Mouse (Mus musculus): ENCODE data around the gene Olfr522. TPM values are rescaled to one million over a fixed set of nuclear protein-coding genes. Genes with fewer than 3 reads are reported as not detected.
A peak's percentile ranks its signal among the peaks of the same experiment; 100 is the strongest.

Olfr522 gene
- total and polyA plus RNA-seq, 3 experiments = not detected

DNA sequence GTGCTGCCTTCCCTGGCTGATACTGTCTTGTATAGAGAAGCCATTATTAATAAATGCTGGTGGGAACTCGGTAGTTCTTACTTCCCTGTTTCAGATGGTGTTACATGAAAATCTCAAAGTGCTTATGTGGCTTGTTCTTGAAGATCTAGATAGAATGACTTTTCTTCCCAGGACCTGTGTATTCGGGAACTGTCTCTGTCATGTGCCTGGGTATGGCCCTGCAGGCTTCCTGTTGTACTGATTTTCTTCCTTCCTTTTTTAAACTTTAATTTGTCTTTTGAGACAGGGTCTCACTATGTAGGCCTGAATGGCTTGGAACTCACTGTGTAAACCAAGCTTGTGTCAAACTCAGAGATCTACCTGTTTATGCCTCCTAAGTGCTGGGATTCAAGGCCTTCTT is 36.7 kb downstream of the Olfr522 start:
- no peaks in the 10 kb centered on the region for H3K9me3 ChIP-seq (replicated peaks; ENCODE audit: low read length)
- H3K79me2 ChIP-seq (replicated peaks; ENCODE audit: control insufficient read depth, extremely low read depth, insufficient read depth, poor library complexity, severe bottlenecking) = peaks cover 3% of the 10 kb centered on the region
- H3K4me3 ChIP-seq (replicated peaks in 1 of 3; ENCODE audit: low read depth in 2 of 3, low read length in 2 of 3, poor library complexity in 1 of 3) = peak overlapping the region in 1 of 3 experiments; percentile 1
- no peak overlapping the region for H3K27ac ChIP-seq (ENCODE audit: insufficient read depth, low read depth)
- TF ChIP-seq RCOR1 (conservative IDR thresholded peaks at IDR 0.05; ENCODE audit: low read depth, low read length) = no peak
- TF ChIP-seq EP300 (IDR thresholded peaks at IDR 0.05; ENCODE audit: low read length) = no peak
- TF ChIP-seq JUN (IDR thresholded peaks at IDR 0.05; ENCODE audit: insufficient read depth, low read depth, low read length) = no peak
- H3K27me3 ChIP-seq (replicated peaks) = no peaks in the 10 kb centered on the region
- H3K4me2 ChIP-seq (ENCODE audit: insufficient read depth, low read depth, poor library complexity, severe bottlenecking) = peak overlapping the region; percentile 8; the same call in 1 of the 2 replicates
- dilution Hi-C loops (cut with MboI; ENCODE audit: extremely low pct_ligation_motif_present, extremely low pct_unique_long_range_greater_than_20kb, low sequenced_read_pairs) (no loop called here), in situ Hi-C loops (cut with MboI; ENCODE audit: low pct_ligation_motif_present, low pct_unique_long_range_greater_than_20kb, low sequenced_read_pairs) (no loop called here)
- H3K36me3 ChIP-seq (replicated peaks in 1 of 2; ENCODE audit: control insufficient read depth in 1 of 2, insufficient read depth in 1 of 2, low read length in 1 of 2) = peaks cover 24 to 40% of the 10 kb centered on the region in 2 experiments
- no peak overlapping the region; the same call in 1 of the 2 replicates for H3K9ac ChIP-seq (ENCODE audit: insufficient read depth, low read depth)
- peaks cover 14 to 53% of the 10 kb centered on the region in 2 experiments for H3K4me1 ChIP-seq (ENCODE audit: control insufficient read depth in 1 of 2, insufficient read depth in 2 of 2)
- no peak for DNase-seq (ENCODE audit: extremely low read depth)

DNA sequence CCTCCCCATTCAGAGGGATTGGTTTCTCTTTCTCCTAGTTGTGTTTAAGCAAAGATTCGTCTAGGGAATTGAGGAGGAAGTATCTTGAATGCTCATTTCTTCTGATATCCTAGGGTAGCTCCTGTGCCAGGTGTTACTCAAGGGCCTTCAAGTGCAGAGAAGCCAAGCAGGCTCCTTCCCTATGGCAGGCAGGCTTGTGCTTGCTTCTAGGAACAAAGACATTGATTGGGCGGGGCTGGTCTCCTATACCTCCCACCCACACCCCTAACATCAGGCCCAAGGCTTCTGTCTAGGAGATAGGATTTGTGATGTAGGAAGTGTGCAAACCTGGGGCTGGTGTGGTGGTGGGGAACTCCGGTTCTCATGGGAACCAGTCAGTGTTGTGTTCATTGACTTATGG is 37.6 kb downstream of the Olfr522 start:
- peak overlapping the region; percentile 79 for H3K4me2 ChIP-seq (ENCODE audit: insufficient read depth, low read depth, poor library complexity, severe bottlenecking)
- TF ChIP-seq RAD21 (IDR thresholded peaks at IDR 0.05; ENCODE audit: low read depth, low read length) = no peak
- no peak for TF ChIP-seq PAX5 (IDR thresholded peaks at IDR 0.05; ENCODE audit: low read length)
- no peak for TF ChIP-seq ZC3H11A (IDR thresholded peaks at IDR 0.05; ENCODE audit: low read depth, low read length)
- TF ChIP-seq CHD2 (IDR thresholded peaks at IDR 0.05; ENCODE audit: low read length) = no peak
- no peak for TF ChIP-seq TCF12 (IDR thresholded peaks at IDR 0.05; ENCODE audit: low read depth, low read length)
- TF ChIP-seq UBTF (IDR thresholded peaks at IDR 0.05; ENCODE audit: low read depth, low read length) = no peak
- TF ChIP-seq ZNF384 (IDR thresholded peaks at IDR 0.05; ENCODE audit: low read depth, low read length) = no peak
- TF ChIP-seq KAT2A (IDR thresholded peaks at IDR 0.05; ENCODE audit: insufficient replicate concordance, low read length) = no peak
- TF ChIP-seq NRF1 (IDR thresholded peaks at IDR 0.05; ENCODE audit: low read depth, low read length) = no peak
- no peak for TF ChIP-seq BHLHE40 (IDR thresholded peaks at IDR 0.05; ENCODE audit: low read depth, low read length)
- TF ChIP-seq TBP (conservative IDR thresholded peaks at IDR 0.05; ENCODE audit: low read depth, low read length) = no peak
- no peak for TF ChIP-seq USF1 (IDR thresholded peaks at IDR 0.05; ENCODE audit: low read depth, low read length)
- no peak for TF ChIP-seq GABPA (IDR thresholded peaks at IDR 0.05; ENCODE audit: insufficient replicate concordance, low read depth, low read length)
- TF ChIP-seq MEF2A (IDR thresholded peaks at IDR 0.05; ENCODE audit: borderline replicate concordance, low read depth, low read length) = no peak
- no peak for TF ChIP-seq ZKSCAN1 (IDR thresholded peaks at IDR 0.05; ENCODE audit: borderline replicate concordance, low read depth, low read length)
- TF ChIP-seq ETS1 (conservative IDR thresholded peaks at IDR 0.05; ENCODE audit: low read depth, low read length) = no peak
- H3K27me3 ChIP-seq (replicated peaks) = no peaks in the 10 kb centered on the region
- no peak for DNase-seq (ENCODE audit: extremely low read depth)
- H3K4me1 ChIP-seq (ENCODE audit: control insufficient read depth in 1 of 2, insufficient read depth in 2 of 2) = peaks cover 14 to 63% of the 10 kb centered on the region in 2 experiments
- H3K9me3 ChIP-seq (replicated peaks; ENCODE audit: low read length) = no peaks in the 10 kb centered on the region
- dilution Hi-C loops (cut with MboI; ENCODE audit: extremely low pct_ligation_motif_present, extremely low pct_unique_long_range_greater_than_20kb, low sequenced_read_pairs) (no loop called here), in situ Hi-C loops (cut with MboI; ENCODE audit: low pct_ligation_motif_present, low pct_unique_long_range_greater_than_20kb, low sequenced_read_pairs) (no loop called here)
- H3K27ac ChIP-seq (ENCODE audit: insufficient read depth, low read depth) = no peak overlapping the region
- H3K36me3 ChIP-seq (replicated peaks in 1 of 2; ENCODE audit: control insufficient read depth in 1 of 2, insufficient read depth in 1 of 2, low read length in 1 of 2) = peaks cover 18 to 31% of the 10 kb centered on the region in 2 experiments
- H3K4me3 ChIP-seq (replicated peaks in 1 of 3; ENCODE audit: low read depth in 2 of 3, low read length in 2 of 3, poor library complexity in 1 of 3) = peak overlapping the region; percentile 45 to 64 (median 52)
- peak overlapping the region; percentile 38 for H3K9ac ChIP-seq (ENCODE audit: insufficient read depth, low read depth)
- peaks cover 3% of the 10 kb centered on the region for H3K79me2 ChIP-seq (replicated peaks; ENCODE audit: control insufficient read depth, extremely low read depth, insufficient read depth, poor library complexity, severe bottlenecking)

Measured in CH12.LX (cell line).